Mouse (Mus musculus): Measurements from ENCODE around the gene Chtop.

DNA sequence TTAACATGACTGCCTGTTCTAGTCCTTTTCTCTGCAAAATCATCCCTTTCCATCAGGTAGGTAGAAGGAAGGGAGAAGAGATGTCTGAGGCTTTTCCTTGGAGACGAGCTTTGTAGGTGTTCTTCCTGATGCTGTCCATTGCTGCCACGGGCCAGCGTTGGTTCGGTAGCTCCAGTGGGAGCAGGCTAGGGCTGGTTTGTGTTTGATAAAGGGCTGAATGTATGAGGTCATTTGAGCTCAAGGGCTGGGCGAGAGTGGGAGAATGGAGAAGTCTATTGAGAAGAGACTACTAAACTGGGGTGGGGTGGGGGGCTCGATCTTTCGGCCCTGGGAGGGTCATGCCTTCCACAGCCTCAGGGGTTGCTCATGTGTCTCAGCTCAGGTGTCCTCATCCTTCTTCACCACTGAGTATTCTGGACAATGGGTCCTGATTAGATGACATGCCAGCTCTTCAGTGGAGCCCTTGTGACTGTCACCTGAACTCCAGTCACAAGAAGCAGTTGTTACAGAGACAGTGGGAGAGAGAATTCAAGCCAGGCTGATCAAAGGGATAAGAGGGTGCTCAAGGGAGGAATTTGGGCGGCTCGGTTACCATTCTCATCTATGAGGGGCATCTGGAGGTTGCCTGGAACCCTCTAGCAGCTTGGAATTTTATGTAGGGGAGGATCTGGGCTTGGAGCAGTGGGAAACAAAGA, 3.8 kb upstream of the Chtop start:
- TF ChIP-seq CTCF (IDR thresholded peaks at IDR 0.05; ENCODE audit: control insufficient read depth, insufficient read depth, low read length) (no peak), POLR2A (IDR thresholded peaks at IDR 0.05; ENCODE audit: borderline replicate concordance, control insufficient read depth, low read depth, low read length) (no peak)
